Mouse (Mus musculus) left cerebral cortex, postnatal 25 days (tissue): ENCODE measurements at regions not wholly inside any gene's neighbourhood (a gene's known extent, or its start where the extent isn't known, plus 50 kb on each side); places are given as distances from the start of the nearest gene placed in this dataset.

Source experiments
- DNase-seq, 2 experiments: peaks; one replicate each; pipeline ENCODE4 v3.0.0; 2022; ENCODE audit warnings: low spot score in 2 of 2, mixed read lengths in 1 of 2
- intact Hi-C: fragments of 180-260 bp; cut with DNase I; formaldehyde crosslinking; loops from one replicate; pipeline ENCODE4 v1.15.1; 2025

GRCm38 (mm10) chr1:166735545-166735944 lies 53.9 kb upstream of the Fmo9 start:
- DNase-seq = no peak

GRCm38 (mm10) chr1:166738029-166738428 lies 56.4 kb upstream of the Fmo9 start:
- DNase-seq = peak in 1 of 2 experiments; percentile 35

More at GRCm38 (mm10) chr1:166735545-166735944, 53.9 kb upstream of the Fmo9 start:
- intact Hi-C loops = loop anchor here (5.0 kb wide), 2 partner anchors 308 to 477 kb away; no protein-coding TSS in a partner anchor

DNA sequence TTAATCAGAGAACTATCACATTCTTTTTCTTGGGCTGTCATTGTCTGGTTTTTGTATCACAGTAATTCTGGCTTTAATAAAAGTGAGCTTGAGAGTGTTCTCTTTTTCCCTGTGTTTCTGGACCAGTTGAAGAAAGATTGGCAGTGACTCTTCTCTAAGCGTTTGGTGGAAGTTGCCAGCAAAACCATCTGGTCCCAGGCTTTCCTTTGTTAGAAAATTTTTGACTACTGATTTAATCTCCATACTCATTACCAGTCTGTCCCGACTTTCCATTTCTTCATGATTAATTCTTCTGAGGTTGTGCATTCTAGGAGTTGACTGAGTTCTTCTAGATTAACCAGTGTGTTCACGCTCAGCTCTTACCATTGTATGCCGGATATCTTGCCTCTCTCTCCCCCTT lies 68.6 kb upstream of the Fmo9 start:
- peak; percentile 10 to 72 for DNase-seq
- intact Hi-C loops = no loop called here

More at GRCm38 (mm10) chr1:166738029-166738428, 56.4 kb upstream of the Fmo9 start:
- intact Hi-C loops = loop anchor here (5.0 kb wide), 2 partner anchors 311 to 474 kb away; no protein-coding TSS in a partner anchor

GRCm38 (mm10) chr1:166750777-166751176 lies 69.1 kb upstream of the Fmo9 start:
- intact Hi-C loops = no loop called here

GRCm38 (mm10) chr1:166751436-166751835 lies 69.8 kb upstream of the Fmo9 start:
- DNase-seq = no peak
- intact Hi-C loops = no loop called here

More at GRCm38 (mm10) chr1:166750777-166751176, 69.1 kb upstream of the Fmo9 start:
- no peak for DNase-seq

DNA sequence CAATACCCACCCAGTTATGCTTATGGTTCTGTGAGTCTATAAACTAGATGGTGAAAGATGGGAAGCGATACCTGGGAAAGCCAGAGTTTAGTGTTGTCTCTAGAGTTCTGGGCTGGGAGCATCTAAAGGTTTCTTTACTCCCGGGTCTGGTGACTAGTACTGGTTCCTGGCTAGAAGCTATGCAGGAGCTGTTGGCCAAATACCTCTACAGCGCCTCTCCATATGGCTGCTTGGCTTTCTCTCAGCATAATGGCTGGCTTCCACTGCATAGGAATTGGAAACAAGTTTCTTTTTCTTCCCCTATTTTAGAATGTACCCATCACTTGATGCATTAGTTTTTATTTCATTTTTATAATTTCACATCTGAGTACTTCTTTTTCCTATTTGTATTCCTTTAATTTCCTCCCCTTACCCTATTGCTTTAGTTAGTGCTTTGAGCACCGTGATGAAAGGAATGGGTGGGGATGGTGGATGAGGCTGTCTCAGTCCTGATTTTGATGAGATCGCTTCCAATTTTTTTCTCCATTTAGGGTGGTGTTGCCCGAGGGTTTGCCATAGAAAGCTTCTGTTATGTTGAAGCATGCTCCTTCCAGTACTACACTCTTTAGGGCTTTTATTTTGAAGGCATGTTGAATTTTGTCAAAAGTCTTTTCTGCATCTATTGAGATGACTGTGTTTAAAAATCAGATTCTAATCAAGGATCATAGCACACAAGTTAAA lies 71.5 kb upstream of the Fmo9 start:
- DNase-seq = peak in 1 of 2 experiments; percentile 50
- intact Hi-C loops = no loop called here

GRCm38 (mm10) chr1:166758987-166759386 lies 77.3 kb upstream of the Fmo9 start:
- no peak for DNase-seq
- intact Hi-C loops = no loop called here

- intact Hi-C loops = no loop called here
- DNase-seq = no peak
Measured at GRCm38 (mm10) chr1:166773114-166773513, 91.5 kb upstream of the Fmo9 start.

DNA sequence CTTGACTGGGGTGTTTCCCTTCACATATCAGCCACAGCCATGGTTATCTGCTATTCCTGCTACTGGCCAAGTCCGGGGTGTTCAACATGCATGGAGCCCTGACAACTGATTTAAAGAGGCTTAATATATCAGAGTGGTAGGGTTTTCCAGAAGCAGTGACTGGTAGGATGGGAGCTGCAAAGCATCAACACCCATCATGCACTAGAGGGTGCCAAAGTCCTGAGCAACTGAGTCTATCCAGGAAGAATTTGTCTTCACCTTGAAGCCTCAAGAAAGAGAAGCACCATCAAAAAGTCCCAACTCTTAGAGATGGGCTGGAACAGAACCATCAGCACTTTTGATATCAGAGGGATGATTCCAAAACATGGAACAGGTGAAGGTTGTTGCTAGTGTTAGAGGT lies 100.5 kb upstream of the Fmo9 start:
- intact Hi-C loops = loop anchor here (1.0 to 10.0 kb wide), 2 partner anchors 252 to 553 kb away; no protein-coding TSS in a partner anchor
- peak; percentile 43 to 73 for DNase-seq

DNA sequence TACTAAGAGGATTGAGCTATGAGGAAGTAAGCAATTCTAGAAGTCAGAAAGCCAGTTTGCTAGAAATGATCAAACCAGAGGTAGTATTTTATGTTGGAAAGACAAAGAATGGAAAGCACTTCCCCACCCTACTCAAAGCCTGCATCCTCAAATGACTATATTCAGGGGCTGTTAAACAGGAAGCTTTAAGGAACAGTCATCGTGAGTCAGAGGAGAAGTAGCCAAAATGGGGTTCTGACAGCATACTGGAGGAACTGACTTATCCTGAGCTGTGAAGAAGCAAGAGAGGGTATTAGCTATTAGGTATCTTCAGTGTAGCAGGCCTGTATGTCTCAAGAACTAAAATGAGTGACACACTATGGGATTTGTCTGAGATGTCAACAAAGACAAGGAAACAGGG lies 106.3 kb upstream of the Fmo9 start:
- DNase-seq = peak in 1 of 2 experiments; percentile 47
- intact Hi-C loops = loop anchor here (10.0 kb wide), 1 partner anchor 547 kb away; no protein-coding TSS in a partner anchor

GRCm38 (mm10) chr1:166788824-166789399 lies 107.3 kb upstream of the Fmo9 start:
- intact Hi-C loops = loop anchor here (10.0 kb wide), 1 partner anchor 546 kb away; no protein-coding TSS in a partner anchor
- DNase-seq = no peak

DNA sequence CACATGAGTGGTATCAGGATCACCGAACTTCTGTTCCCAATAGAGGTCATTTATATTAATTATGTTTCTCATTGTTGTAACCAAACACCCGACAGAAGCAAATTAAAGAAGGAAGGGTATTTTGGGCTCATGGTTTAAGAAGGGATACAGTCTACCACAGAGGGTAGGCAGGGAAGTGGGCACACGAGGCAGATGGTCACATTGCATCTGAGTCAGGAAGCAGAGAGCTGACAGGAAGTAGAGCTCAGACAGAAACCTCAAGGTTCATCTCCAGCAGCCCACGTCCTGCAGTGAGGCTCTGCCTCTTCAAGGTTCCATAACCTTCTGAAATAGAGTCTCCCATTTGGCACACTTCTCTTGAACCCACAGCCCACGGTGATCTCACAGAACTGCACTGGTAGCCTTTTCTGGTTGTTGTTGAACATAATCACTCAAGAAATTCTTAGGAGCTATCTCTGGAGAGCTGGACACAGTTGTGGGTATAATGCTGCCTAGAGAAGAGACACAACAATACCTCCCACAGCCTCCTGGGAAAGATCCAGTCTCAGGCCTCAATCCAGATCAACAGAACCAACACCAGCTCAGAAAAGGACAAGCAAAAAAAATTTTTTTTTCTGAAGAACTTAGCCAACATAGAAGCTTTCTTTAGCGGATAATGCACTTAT lies 111.5 kb upstream of the Fmo9 start:
- DNase-seq = peak in 1 of 2 experiments; percentile 74
- intact Hi-C loops = loop anchor here (5.0 kb wide), 3 partner anchors 209 to 339 kb away; partner anchors contain the start of gene Fam78b

GRCm38 (mm10) chr1:166793717-166794081 lies 112.1 kb upstream of the Fmo9 start:
- intact Hi-C loops = loop anchor here (5.0 kb wide), 3 partner anchors 209 to 339 kb away; partner anchors contain the start of gene Fam78b
- DNase-seq = no peak

GRCm38 (mm10) chr1:166794622-166795244 lies 113.1 kb upstream of the Fmo9 start:
- peak in 1 of 2 experiments; percentile 47 for DNase-seq
- intact Hi-C loops = loop anchor here (5.0 kb wide), 3 partner anchors 208 to 338 kb away; partner anchors contain the start of gene Fam78b

DNA sequence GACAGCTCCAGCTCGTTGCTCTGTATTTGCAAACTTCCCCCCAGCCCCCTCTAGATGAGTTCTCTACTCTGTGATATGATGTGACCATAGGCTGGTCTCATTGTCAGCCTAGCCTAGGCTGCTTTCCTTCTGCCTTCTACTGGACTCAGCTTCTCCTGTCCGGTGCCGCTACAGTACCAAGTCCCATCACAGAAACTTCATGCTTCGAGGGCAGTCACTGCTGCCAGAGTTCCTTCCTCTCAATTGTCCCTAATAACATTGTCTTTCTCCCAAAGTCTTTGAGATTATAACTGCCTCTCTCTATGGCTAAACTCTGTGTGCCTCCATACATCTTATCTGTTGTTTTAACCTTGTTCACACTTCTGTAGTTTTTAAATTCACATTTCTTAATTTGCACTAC lies 114.0 kb upstream of the Fmo9 start:
- intact Hi-C loops = no loop called here
- DNase-seq = no peak

DNA sequence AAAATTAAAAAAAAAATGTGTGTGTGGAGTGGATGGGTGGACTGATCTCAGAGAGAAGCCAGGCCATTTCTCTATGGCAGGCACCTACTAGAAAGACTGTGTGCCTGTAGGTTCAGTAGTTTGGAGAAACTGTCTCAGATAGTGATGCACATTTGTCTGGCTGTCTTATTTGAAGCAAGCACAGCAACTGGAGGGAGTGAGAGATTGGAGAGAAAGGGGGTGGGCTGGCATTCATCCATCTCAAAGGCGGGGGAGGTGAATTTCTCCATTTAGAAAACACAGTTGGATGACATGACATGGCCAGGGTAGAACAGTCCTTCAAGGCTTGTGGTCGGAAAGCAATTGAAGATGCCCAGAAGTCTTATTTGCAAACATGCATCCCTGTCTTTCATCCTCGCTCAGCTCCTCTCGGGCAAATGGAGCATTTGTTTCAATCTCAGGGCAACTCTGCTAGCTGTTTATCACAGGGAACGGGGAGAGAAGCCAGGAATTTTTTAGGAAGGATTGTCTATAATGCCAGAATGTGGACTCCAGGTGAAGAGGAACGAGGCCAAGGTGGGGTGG lies 114.8 kb upstream of the Fmo9 start:
- intact Hi-C loops = no loop called here
- peak; percentile 41 to 82 for DNase-seq

DNA sequence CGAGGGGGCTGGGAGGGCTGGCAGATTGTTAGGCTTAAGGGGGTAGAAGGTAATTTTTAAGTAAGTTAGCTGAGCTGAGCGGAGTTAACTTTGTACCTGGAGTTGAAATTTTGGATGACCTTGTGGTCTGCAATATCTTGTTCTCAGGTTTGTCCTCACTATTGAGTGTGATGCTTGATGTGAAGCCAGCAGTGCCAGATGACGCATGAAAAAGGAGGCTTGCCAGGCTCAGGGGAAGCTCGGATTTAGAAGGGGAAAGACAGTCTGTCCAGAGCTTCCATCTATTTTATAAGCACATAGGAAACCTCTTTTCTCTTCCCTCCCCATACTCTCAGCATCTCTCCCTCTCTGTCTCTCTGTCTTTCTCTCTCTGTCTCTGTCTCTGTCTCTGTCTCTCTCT lies 115.3 kb upstream of the Fmo9 start:
- peak; percentile 27 to 70 for DNase-seq
- intact Hi-C loops = no loop called here

DNA sequence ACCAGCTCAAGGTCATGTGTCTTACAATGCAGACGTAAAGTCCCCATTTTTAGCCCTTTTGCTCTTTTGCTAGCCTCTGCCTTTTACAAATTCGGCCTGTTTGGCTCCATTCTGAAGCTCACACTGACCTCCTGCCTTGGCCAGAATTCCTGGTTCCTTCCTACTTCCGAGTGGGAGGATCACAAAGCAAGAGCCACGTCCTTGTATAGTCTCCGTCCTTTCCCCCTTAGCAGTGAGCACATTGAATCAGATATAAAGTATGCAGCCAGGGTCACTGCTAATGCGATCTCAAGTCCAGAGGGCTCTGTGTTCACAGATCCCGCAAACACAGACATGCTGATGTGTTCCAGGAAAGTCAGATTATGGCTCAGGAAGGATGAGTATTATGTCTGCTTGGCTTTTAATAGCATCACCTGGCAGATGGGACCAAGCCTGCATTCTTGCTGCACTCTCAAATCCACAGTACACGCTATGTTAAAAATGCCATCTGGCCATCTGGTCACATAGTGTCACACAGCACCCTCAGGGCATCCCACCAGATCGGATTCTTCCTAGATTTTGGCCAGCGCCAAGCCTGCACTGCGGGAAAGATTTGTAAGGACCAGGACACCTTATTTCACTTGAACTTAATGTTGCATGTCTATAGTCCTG lies 119.4 kb upstream of the Fmo9 start:
- intact Hi-C loops = no loop called here
- no peak for DNase-seq

DNA sequence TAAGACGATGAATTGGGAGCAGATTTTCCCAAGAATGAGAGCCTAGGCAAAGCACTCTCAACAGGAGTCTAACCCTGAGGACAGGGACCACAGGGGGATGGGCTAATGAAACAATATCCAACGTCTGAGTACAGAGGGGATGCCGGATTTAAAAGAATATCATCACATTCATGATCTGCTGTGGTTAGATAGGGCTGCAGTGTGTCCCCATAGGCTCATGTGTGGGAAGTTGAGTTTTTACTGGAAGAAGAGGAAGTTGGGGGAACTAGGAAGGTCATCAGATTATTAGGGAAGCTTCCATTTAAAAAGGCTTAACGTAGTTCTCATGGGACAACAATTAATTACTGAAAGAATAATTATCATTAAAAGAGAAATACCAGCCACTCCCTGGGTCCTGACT lies 120.3 kb upstream of the Fmo9 start:
- no peak for DNase-seq
- intact Hi-C loops = no loop called here
